Mouse (Mus musculus) WW6 (cell line): Measurements from ENCODE around the gene Whrn.

Experiments used
- DNase-seq: peaks from one replicate; pipeline ENCODE4 v3.0.0-alpha.2; 2013; ENCODE audit warnings: low read depth, low spot score

Gene Whrn

GRCm38 (mm10) chr4:63408247-63408646 lies 87.5 kb downstream of the Whrn start:
- no peak for DNase-seq

- no peak for DNase-seq
These were observed 90.1 kb downstream of the Whrn start for GRCm38 (mm10) chr4:63405683-63406082.

- no peak for DNase-seq
These were observed 90.7 kb downstream of the Whrn start for GRCm38 (mm10) chr4:63405051-63405450.

- DNase-seq = no peak
These were observed 91.6 kb downstream of the Whrn start for GRCm38 (mm10) chr4:63404205-63404604.

GRCm38 (mm10) chr4:63403040-63403959 lies 92.5 kb downstream of the Whrn start, which contains the start of gene Akna:
TSS of gene Akna (minus strand) at chr4:63403354.
- no peak for DNase-seq

- DNase-seq = no peak
These were observed 93.2 kb downstream of the Whrn start for GRCm38 (mm10) chr4:63402558-63402957.

- DNase-seq = no peak
These were observed 93.7 kb downstream of the Whrn start for GRCm38 (mm10) chr4:63402056-63402455.

GRCm38 (mm10) chr4:63401620-63402019 lies 94.2 kb downstream of the Whrn start:
- no peak for DNase-seq

GRCm38 (mm10) chr4:63400541-63401306 lies 95.1 kb downstream of the Whrn start:
- DNase-seq = no peak

- no peak for DNase-seq
These were observed 96.0 kb downstream of the Whrn start for GRCm38 (mm10) chr4:63399691-63400270.

GRCm38 (mm10) chr4:63398854-63399609 lies 96.8 kb downstream of the Whrn start:
- no peak for DNase-seq

- DNase-seq = no peak
These were observed 97.7 kb downstream of the Whrn start for GRCm38 (mm10) chr4:63397981-63398537.

- no peak for DNase-seq
These were observed 104.5 kb downstream of the Whrn start for GRCm38 (mm10) chr4:63391322-63391721.

GRCm38 (mm10) chr4:63389887-63390528 lies 105.8 kb downstream of the Whrn start:
- DNase-seq = no peak

- no peak for DNase-seq
These were observed 106.5 kb downstream of the Whrn start for GRCm38 (mm10) chr4:63389121-63389886.

- no peak for DNase-seq
These were observed 107.8 kb downstream of the Whrn start for GRCm38 (mm10) chr4:63388029-63388428.

- DNase-seq = no peak
These were observed 110.0 kb downstream of the Whrn start for GRCm38 (mm10) chr4:63385784-63386183.

GRCm38 (mm10) chr4:63385253-63385652 lies 110.5 kb downstream of the Whrn start:
- no peak for DNase-seq

GRCm38 (mm10) chr4:63384262-63384661 lies 111.5 kb downstream of the Whrn start:
- DNase-seq = no peak

GRCm38 (mm10) chr4:63383474-63383873 lies 112.3 kb downstream of the Whrn start:
- DNase-seq = no peak
